Mouse (Mus musculus): ENCODE results near the gene Srcin1.

- no peak for TF ChIP-seq USF1 (IDR thresholded peaks at IDR 0.05; ENCODE audit: low read depth)
- no peak for TF ChIP-seq CTCF (IDR thresholded peaks at IDR 0.05; ENCODE audit: control insufficient read depth, insufficient read depth, insufficient read length)
These were observed 43.6 kb downstream of the Srcin1 start for GRCm38 (mm10) chr11:97532354-97532753.

Data from C2C12 (cell line).